Mouse (Mus musculus): Measurements from ENCODE around the gene Fbxo39.
"Not testable (repeated sequence)": the region's sequence is repeated elsewhere in the genome, so short reads cannot be mapped to it uniquely, and the experiment has no call there.

Gene Fbxo39

GRCm38 (mm10) chr11:72318026-72318425 is 3.8 kb downstream of the Fbxo39 start:
- no peak for DNase-seq

- no peak for DNase-seq
These were observed 10.2 kb downstream of the Fbxo39 start for GRCm38 (mm10) chr11:72324431-72324830.

DNA sequence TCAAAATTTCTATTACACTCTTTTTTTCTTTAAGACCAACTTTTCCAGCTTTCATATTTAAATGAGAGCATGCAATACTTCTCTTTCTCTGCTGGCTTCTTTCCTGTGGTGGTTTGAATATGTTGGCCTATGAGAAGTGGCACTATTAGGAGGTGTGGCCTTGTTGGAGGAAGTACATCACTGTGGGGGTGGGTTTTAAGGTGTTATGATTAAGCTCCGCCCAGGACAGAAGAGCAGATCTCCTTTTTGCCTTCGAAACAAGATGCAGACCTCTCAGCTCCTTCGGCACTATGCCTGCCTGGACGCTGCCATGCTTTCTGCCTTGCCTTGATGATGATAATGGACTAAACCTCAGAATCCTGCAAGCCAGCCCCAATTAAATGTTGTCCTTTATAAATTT is 11.5 kb downstream of the Fbxo39 start:
- DNase-seq: no peak

DNA sequence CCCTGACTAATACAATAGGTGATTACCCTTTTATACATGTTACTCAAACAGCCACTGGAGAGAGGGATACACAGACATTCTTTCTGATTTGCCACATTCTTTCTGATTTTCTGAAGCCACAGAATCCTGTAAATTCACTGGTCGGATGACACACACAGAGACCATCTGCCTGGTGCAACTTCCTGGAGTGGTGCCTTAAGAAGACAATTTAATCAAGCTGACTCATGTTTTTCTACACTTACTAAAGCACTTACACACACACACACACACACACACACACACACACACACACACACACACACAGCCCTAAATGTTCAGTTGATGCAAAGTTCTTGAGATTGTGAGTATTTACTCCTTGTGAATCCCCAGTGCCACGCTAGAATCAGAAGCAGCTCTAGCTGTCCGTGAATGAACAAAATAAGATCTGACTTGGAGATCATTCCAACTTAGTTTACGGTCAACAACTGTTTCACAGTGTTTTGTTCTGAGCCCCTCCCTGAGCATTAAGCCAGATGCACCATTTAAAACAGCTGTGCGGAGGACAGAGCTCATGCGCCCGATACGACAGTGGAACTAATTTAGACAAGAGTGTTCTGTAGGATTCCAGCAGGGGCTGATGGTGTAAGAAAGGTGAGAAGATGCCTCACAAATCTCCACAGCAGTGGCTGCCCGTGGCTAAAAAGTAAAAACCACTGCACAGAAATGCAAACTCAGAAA is 18.9 kb downstream of the Fbxo39 start:
- DNase-seq: peak; percentile 70

- no peak for DNase-seq
These were observed 20.4 kb downstream of the Fbxo39 start for GRCm38 (mm10) chr11:72334653-72335052.

DNA sequence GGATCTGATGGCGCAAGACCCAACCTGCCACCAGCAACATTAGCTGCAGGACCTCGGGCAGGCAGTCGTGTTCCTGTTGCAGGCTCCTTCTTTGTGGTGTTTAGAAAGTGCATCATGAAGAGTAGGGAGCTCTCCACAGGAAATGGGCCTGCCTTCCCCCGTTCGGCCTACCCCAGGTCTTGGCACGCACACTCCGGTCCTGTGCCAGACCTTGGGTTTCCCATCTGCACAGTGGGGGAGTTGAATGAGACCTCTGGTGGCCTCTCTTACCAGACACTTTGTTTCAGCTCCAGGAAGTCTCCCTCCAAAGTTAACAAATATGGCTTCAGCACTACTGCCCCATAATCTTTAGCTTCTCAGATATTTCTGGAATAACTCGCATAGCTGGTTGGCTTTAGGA is 22.5 kb downstream of the Fbxo39 start:
- no peak for DNase-seq

DNA sequence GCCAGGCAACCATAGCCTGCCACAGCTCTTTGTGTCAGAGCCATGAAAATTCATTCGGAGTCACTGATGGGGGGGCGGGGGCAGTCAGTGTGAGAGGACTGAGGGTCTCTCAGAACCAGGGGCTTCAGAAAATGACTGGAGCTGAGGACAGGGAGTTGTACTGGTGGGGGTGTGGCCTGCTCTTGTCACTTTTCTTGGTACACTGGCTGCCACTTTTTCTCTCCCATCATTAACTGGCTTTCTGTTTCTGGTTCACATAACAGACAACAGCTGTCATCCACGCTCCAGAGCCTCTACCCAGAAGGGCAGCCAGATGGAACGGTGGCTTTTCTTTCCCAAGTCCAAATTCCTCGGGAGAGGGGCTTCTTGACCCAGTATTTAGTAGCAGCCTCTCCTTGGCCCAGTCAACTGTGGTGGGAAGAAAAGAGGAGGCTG is 24.2 kb downstream of the Fbxo39 start:
- peak; percentile 16 for DNase-seq

DNA sequence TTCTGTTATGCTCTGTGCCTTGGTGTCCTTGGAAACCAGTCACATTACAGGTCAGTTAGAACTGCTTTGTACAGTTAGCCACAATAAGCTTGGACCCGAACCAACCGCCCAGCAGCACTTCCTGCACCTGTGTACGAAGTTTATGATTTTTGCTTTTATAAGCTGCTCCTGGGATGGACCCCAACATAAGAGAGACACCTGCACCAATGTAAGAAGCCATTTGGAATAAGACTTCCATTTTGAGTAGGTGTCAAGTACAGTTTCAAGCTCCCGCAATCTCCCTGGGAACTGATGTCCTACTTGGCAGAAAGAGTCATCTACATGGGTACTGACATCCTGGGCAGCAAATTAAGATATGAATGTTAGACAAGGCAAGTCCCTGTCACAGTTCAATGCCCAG is 25.5 kb downstream of the Fbxo39 start:
- no peak for DNase-seq

GRCm38 (mm10) chr11:72342549-72343237 is 28.4 kb downstream of the Fbxo39 start:
- peak; percentile 58 for DNase-seq

DNA sequence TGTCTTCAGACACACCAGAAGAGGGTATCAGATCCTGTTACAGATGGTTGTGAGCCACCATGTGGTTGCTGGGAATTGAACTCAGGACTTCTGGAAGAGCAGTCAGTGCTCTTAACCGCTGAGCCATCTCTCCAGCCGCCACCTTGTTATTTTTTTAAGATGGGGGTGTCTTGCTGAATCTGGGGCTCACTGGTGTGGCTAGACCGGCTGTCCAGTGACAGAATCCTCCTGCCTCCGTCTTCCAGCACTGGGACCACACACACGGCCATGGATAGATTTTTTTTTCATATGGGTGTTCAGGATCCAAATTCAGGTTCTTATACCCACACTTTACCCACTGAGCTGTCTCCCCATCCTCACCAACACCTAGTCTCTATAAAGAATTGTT is 29.0 kb downstream of the Fbxo39 start:
- DNase-seq: not testable (repeated sequence)

GRCm38 (mm10) chr11:72343904-72344303 is 29.7 kb downstream of the Fbxo39 start:
- DNase-seq: no peak

DNA sequence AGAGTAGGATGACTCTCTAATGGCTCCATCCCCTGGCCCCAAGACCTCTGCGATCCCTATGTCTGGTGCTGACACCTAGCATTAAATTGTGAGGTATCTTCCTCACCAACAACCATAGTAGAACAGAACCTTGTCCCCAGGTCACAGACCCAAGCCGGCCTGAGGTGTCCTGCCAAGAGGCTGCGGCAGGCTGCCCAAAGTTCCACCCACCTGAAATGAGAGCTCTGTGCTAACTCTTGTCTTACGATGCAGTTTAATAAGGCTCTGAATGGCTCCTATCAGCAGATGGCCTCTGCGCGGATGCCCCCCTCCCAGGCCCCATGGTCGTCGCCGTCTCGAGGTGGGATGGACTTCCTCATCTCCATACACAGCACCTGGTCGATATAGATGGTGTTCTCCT is 30.2 kb downstream of the Fbxo39 start:
- DNase-seq: no peak

GRCm38 (mm10) chr11:72348563-72348962 is 34.3 kb downstream of the Fbxo39 start:
- DNase-seq: peak; percentile 25

- peak; percentile 70 for DNase-seq
These were observed 34.8 kb downstream of the Fbxo39 start for GRCm38 (mm10) chr11:72349016-72349415.

GRCm38 (mm10) chr11:72349652-72350051 is 35.4 kb downstream of the Fbxo39 start:
- DNase-seq: no peak

DNA sequence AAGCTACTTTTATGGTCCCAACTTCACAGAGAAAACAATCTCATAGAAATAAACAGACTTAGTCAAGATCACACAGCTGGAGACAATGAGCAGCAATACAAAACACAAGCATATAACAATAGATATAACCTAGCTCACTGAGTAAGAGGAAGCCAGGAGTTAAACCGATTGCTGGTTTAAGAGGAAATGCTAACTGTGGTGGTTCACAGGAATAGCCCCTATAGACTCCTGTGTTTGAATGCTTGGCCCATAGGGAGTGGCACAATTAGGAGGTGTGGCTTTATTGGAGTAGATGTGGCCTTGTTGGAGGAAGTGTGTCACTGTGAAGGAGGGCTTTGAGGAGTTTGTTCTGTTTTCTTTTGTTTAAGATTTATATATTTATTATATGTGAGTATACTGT is 38.0 kb downstream of the Fbxo39 start:
- no peak for DNase-seq

GRCm38 (mm10) chr11:72353186-72353585 is 38.9 kb downstream of the Fbxo39 start:
- DNase-seq: no peak

DNA sequence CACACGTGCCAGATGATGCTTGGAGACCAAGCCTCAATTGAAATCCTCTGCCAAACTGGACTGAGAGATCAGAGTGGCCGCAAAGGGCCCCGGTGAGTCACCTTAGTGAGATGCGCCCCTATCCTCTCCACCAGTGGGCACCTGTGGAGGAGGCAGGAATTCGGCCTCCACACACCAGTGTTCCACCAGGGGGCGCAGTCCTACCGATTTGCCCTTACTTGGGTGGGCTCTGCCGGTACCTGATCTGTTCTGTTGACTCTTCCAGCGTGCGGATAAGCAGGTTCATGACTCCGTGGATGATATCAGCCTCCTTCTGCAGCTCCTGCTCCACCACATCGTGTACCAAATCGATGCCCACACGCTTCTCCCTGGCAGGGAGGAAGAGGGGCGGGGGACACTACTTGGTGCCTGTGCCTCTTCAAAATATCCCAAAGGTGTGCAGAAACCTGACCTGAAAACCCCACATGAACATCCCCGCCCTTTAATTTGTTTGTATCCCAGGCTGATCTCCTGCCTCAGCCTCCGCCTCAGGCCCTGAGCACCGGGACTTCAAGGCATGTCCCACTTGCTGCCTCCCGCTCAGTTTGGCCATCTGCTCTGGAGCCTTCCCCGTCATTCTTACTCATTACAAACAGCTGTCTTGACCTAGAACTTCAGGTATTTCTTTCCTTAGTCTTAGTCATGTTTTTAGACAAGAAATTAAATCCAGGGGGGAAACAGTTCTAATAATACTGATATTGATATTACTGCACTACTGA is 40.9 kb downstream of the Fbxo39 start:
- peak; percentile 40 for DNase-seq

GRCm38 (mm10) chr11:72361385-72362346 is 47.4 kb downstream of the Fbxo39 start:
- peak; percentile 76 for DNase-seq

DNA sequence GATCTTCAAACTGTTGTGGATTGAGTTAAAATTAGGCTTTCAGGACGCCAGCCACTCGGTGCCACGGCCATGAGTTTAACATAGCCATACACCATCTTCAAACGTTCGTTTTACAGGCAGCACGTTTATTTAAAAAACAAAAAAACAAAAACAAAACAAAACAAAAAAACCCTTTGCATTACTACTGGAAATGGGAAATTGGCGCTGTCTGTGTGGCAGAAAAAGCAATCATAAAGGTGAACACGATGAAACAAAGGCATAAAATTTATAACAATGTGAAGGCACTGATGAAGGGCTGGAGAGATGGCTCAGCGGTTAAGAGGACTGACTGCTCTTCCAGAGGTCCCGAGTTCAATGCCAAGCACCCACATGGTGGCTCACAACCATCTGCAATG is 48.1 kb downstream of the Fbxo39 start, which contains the start of gene Tekt1:
TSS of gene Tekt1 (minus strand) at position 96 of the 395 bp plus-strand sequence.
- DNase-seq: no peak

DNA sequence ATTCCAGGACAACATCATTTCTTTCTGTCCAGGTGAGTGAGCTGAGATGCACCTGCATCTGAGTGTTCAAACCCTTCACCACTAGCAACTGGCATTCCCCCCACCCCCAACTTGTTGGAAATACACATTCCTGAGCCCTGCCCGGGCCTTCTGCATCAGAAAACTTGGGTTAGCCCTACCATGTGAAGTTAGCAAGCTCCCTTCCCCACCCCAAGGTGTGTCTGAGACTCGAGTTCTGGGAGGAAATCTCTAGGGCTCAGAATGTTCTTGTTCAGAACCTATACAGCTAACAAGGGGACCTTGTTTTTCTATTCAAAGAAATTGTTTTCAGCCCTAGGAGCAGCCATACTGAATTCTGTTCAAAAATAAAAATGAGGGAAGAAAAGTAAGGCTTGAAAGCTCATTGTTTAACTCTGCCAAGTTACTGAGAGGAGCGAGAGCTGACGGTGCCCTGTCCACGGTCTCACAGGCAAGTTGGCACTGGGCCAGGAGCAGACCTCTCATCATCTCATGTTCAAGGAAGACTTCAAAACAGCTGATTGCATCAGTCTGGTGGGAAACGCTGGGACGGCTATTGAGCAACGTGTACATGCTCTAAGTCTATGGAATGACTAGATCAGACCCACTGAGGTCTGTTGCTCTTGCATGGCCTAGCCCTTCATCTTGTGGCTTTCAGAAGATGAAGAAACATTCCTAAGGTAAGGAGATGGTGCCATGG is 49.4 kb downstream of the Fbxo39 start:
- DNase-seq: no peak

GRCm38 (mm10) chr11:72364526-72364925 is 50.3 kb downstream of the Fbxo39 start:
- DNase-seq: no peak

All from layer of hippocampus, adult 9-11 months (tissue).